Mouse (Mus musculus): ENCODE measurements around the gene D430042O09Rik. TPM values are rescaled to one million over a fixed set of nuclear protein-coding genes. Genes with fewer than 3 reads are reported as not detected.

The D430042O09Rik gene
- polyA plus RNA-seq, 1 experiment from 2014 or later = 12.1 TPM

DNA sequence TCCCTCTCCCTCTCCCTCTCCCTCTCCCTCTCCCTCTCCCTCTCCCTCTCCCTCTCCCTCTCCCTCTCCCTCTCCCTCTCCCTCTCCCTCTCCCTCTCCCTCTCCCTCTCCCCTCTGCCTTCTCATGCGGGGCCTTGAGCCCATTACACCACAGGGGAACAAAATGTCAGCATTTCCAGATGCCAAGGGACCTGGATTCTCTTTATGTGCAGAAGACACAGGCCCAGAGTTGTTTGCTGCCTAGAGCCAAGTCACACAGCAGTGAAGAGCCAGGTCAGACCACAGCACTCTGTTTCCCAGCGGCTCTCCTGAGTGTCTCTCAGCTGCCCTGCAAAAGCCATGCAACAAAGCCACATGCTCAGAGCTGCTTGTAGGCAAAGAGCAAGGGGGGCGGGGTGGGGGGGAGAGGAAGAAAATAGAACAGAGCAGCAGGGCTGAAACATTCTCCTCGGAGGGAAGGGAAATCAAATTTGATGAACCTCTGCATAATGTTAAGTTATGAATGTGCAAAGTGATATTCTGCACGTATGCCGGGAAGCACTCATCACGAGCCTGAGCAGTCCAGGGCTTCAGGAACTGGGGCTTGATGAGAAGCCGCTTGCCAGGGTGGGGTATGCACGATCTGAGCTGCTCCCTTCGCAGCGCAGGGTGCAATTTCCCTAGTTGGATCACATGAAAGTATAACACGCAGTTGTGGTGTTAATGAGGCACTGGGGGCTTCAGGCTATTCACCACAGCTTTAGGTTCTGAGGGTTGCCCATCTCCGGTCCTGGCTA lies 192.9 kb downstream of the D430042O09Rik start:
- no peak for DNase-seq (ENCODE audit: low spot score)
- 67% methylated on average over 13 of the region's 13 CpGs for WGBS
- no peaks in the 10 kb centered on the region for H3K9me3 ChIP-seq (ENCODE audit: control insufficient read depth, low read length)
- no peaks in the 10 kb centered on the region for H3K36me3 ChIP-seq (ENCODE audit: control insufficient read depth, insufficient read depth, low read length)
- H3K4me1 ChIP-seq (ENCODE audit: control insufficient read depth, insufficient read depth, low read length) = no peaks in the 10 kb centered on the region
- H3K4me2 ChIP-seq (ENCODE audit: low read depth) = no peak overlapping the region
- H3K27ac ChIP-seq (ENCODE audit: low read depth, low read length) = no peak overlapping the region
- H3K4me3 ChIP-seq (ENCODE audit: low read depth, low read length) = no peak overlapping the region
- H3K9ac ChIP-seq (ENCODE audit: low read length) = no peak overlapping the region
- ATAC-seq (ENCODE audit: insufficient read depth, low FRiP score, low TSS enrichment) = no peak
- no peaks in the 10 kb centered on the region for H3K27me3 ChIP-seq (ENCODE audit: control insufficient read depth, insufficient read depth, low read length)

DNA sequence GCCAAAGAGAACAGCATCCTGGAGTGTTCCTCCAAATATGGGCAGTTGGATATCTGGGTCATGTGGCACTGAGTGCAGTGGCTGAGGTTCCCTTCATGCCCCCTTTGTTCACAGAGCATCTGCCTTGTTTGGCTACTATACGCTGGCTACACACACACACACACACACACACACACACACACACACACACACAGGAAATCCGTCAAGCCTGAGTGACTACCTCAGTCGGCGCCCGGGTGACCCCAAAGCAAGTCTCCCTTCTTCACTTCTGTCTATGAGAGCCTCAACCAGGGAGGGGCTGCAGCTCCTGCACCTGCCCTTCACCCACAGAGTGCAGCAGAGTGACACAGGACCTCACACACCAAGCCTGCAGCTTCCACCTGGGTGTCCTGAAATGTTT lies 213.1 kb downstream of the D430042O09Rik start:
- no peaks in the 10 kb centered on the region for H3K36me3 ChIP-seq (ENCODE audit: control insufficient read depth, insufficient read depth, low read length)
- H3K27ac ChIP-seq (ENCODE audit: low read depth, low read length) = no peak overlapping the region
- H3K4me3 ChIP-seq (ENCODE audit: low read depth, low read length) = no peak overlapping the region
- no peaks in the 10 kb centered on the region for H3K9me3 ChIP-seq (ENCODE audit: control insufficient read depth, low read length)
- H3K27me3 ChIP-seq (ENCODE audit: control insufficient read depth, insufficient read depth, low read length) = no peaks in the 10 kb centered on the region
- no peaks in the 10 kb centered on the region for H3K4me1 ChIP-seq (ENCODE audit: control insufficient read depth, insufficient read depth, low read length)
- no peak overlapping the region for H3K4me2 ChIP-seq (ENCODE audit: low read depth)
- WGBS = 78% methylated on average over 5 of the region's 5 CpGs
- no peak for ATAC-seq (ENCODE audit: insufficient read depth, low FRiP score, low TSS enrichment)
- DNase-seq (ENCODE audit: low spot score) = no peak
- no peak overlapping the region for H3K9ac ChIP-seq (ENCODE audit: low read length)

DNA sequence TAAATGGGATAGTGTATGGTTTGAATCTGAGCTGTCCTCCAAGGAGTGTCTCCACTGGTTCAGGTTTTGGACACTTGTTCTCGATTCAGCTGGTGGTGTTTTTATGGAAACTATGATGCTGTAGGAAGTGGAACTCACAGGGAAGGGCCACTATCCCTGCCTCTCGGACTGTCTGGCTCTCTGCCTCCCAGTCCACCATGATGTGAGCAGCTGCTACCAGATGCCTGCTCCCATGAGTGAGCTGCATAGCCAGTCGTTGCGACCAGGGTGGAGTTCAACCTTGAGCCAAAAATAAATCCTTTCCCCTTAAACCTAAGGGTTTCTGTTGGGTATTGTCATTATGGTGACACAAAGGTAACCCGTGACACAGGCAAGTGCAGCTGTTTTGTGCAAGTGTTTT lies 216.4 kb downstream of the D430042O09Rik start:
- no peak for ATAC-seq (ENCODE audit: insufficient read depth, low FRiP score, low TSS enrichment)
- DNase-seq (ENCODE audit: low spot score) = no peak
- H3K4me2 ChIP-seq (ENCODE audit: low read depth) = no peak overlapping the region
- H3K27ac ChIP-seq (ENCODE audit: low read depth, low read length) = no peak overlapping the region
- 90% methylated on average over 5 of the region's 5 CpGs for WGBS
- no peak overlapping the region for H3K4me3 ChIP-seq (ENCODE audit: low read depth, low read length)
- H3K9me3 ChIP-seq (ENCODE audit: control insufficient read depth, low read length) = no peaks in the 10 kb centered on the region
- H3K27me3 ChIP-seq (ENCODE audit: control insufficient read depth, insufficient read depth, low read length) = no peaks in the 10 kb centered on the region
- no peaks in the 10 kb centered on the region for H3K4me1 ChIP-seq (ENCODE audit: control insufficient read depth, insufficient read depth, low read length)
- H3K36me3 ChIP-seq (ENCODE audit: control insufficient read depth, insufficient read depth, low read length) = no peaks in the 10 kb centered on the region
- no peak overlapping the region for H3K9ac ChIP-seq (ENCODE audit: low read length)

Other genes with a start within 250 kb of the D430042O09Rik start
- 119 TPM in 2 replicates for gene Nsmce1, start 216.3 kb upstream of the D430042O09Rik start, polyA plus RNA-seq (2014; fragmentation: Nextera tagmentation; extraction: Ambion mirVana)
- 3.3 and 4.5 TPM in 2 replicates for gene Il4ra, start 155.8 kb upstream of the D430042O09Rik start, polyA plus RNA-seq (2014; fragmentation: Nextera tagmentation; extraction: Ambion mirVana)
- 0.25 and 0.42 TPM in 2 replicates for gene Il21r, start 104.5 kb upstream of the D430042O09Rik start, polyA plus RNA-seq (2014; fragmentation: Nextera tagmentation; extraction: Ambion mirVana)
- gene Gtf3c1, start 108 bp upstream of the D430042O09Rik start, polyA plus RNA-seq (2014; fragmentation: Nextera tagmentation; extraction: Ambion mirVana) = 40.6 and 43.6 TPM in 2 replicates